Mouse (Mus musculus): ENCODE measurements around the gene Mfap1b.

DNA sequence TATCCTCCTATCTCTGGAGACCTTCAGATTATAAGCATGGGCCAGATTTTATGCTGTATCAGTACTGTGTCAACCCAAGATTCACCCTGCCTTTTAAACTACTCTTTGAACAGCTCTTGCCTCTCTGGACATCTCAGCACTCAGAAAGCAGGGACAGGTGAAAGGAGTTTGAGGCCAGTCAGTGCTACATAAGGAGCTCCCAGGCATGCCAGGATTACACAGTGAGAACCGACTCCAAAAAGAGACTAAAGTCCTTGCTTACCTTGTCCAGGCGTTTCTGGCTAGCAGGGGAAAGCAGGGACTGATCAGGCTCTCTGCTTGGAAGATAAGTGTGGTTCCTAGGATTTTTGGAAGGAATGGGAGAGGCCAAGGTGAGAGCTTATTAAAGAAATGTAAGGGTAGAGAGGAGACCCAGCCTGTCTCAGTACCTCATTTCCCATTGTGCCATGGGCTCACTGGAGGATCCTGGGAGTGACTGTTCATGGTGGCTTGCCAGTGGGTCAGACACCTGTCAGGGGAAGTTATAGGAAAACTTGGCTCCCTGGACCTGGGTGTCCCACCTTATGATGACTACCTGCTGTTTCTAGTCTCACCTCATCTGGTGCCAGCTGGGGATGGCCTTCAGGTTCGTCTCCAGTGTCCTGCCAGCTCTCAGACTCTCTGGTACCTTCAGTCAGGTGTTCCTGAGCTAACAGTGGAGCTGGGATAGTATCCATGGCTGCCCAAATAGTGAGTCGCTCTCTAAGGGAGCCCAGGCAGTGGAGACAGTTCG is 32.8 kb downstream of the Mfap1b start:
- TF ChIP-seq POLR2A (IDR thresholded peaks at IDR 0.05; ENCODE audit: low read depth, low read length) (no peak), CTCF (IDR thresholded peaks at IDR 0.05; ENCODE audit: extremely low read depth, insufficient read depth, insufficient read length, insufficient replicate concordance) (no peak)
